Mouse (Mus musculus): ENCODE results near the gene Haao. TPM values are rescaled to one million over a fixed set of nuclear protein-coding genes. Genes with fewer than 3 reads are reported as not detected.

Gene Haao
- polyA plus RNA-seq, 1 experiment from 2014 or later: not detected

- Histone ChIP-seq H3K27ac (ENCODE audit: low read depth, low read length) (no peak overlapping the region), H3K9me3 (ENCODE audit: control insufficient read depth, low read length) (no peaks in the 10 kb centered on the region), H3K4me3 (ENCODE audit: low read depth, low read length) (no peak overlapping the region), H3K36me3 (ENCODE audit: control insufficient read depth, insufficient read depth, low read length) (no peaks in the 10 kb centered on the region), H3K4me2 (no peak overlapping the region), H3K9ac (ENCODE audit: low read length) (no peak overlapping the region), H3K27me3 (ENCODE audit: control insufficient read depth, insufficient read depth, low read length) (no peaks in the 10 kb centered on the region), H3K4me1 (ENCODE audit: control insufficient read depth, insufficient read depth, low read length) (no peaks in the 10 kb centered on the region)
- ATAC-seq (ENCODE audit: low FRiP score): no peak
- 73% methylated on average over 3 of the region's 3 CpGs for WGBS
- no peak for DNase-seq (ENCODE audit: low spot score, missing footprints)
These were observed 11.7 kb downstream of the Haao start for GRCm38 (mm10) chr17:83836048-83836447.

GRCm38 (mm10) chr17:83834120-83834519, 13.6 kb downstream of the Haao start:
- ATAC-seq (ENCODE audit: low FRiP score) (no peak), DNase-seq (ENCODE audit: low spot score, missing footprints) (no peak)
- H3K4me3 ChIP-seq (ENCODE audit: low read depth, low read length): no peak overlapping the region

GRCm38 (mm10) chr17:83830616-83831292, 17.0 kb downstream of the Haao start:
- no peak for ATAC-seq (ENCODE audit: low FRiP score)
- no peak overlapping the region for H3K4me2 ChIP-seq
- no peak for DNase-seq (ENCODE audit: low spot score, missing footprints)
- H3K27me3 ChIP-seq (ENCODE audit: control insufficient read depth, insufficient read depth, low read length): no peaks in the 10 kb centered on the region
- no peaks in the 10 kb centered on the region for H3K36me3 ChIP-seq (ENCODE audit: control insufficient read depth, insufficient read depth, low read length)
- 93% methylated on average over 4 of the region's 4 CpGs for WGBS
- no peak overlapping the region for H3K4me3 ChIP-seq (ENCODE audit: low read depth, low read length)
- no peaks in the 10 kb centered on the region for H3K4me1 ChIP-seq (ENCODE audit: control insufficient read depth, insufficient read depth, low read length)
- no peak overlapping the region for H3K27ac ChIP-seq (ENCODE audit: low read depth, low read length)
- no peak overlapping the region for H3K9ac ChIP-seq (ENCODE audit: low read length)
- H3K9me3 ChIP-seq (ENCODE audit: control insufficient read depth, low read length): no peaks in the 10 kb centered on the region

More at GRCm38 (mm10) chr17:83834120-83834519, 13.6 kb downstream of the Haao start:
- no peaks in the 10 kb centered on the region for H3K4me1 ChIP-seq (ENCODE audit: control insufficient read depth, insufficient read depth, low read length)
- H3K9me3 ChIP-seq (ENCODE audit: control insufficient read depth, low read length): no peaks in the 10 kb centered on the region
- no peak overlapping the region for H3K27ac ChIP-seq (ENCODE audit: low read depth, low read length)
- no peak overlapping the region for H3K4me2 ChIP-seq
- no peaks in the 10 kb centered on the region for H3K27me3 ChIP-seq (ENCODE audit: control insufficient read depth, insufficient read depth, low read length)
- H3K36me3 ChIP-seq (ENCODE audit: control insufficient read depth, insufficient read depth, low read length): no peaks in the 10 kb centered on the region
- WGBS: 74% methylated on average over 4 of the region's 4 CpGs
- H3K9ac ChIP-seq (ENCODE audit: low read length): no peak overlapping the region

- H3K4me3 ChIP-seq (ENCODE audit: low read depth, low read length): no peak overlapping the region
- no peaks in the 10 kb centered on the region for H3K36me3 ChIP-seq (ENCODE audit: control insufficient read depth, insufficient read depth, low read length)
- WGBS: 81% methylated on average over 3 of the region's 3 CpGs
- no peak overlapping the region for H3K27ac ChIP-seq (ENCODE audit: low read depth, low read length)
- H3K27me3 ChIP-seq (ENCODE audit: control insufficient read depth, insufficient read depth, low read length): no peaks in the 10 kb centered on the region
- DNase-seq (ENCODE audit: low spot score, missing footprints): no peak
- no peaks in the 10 kb centered on the region for H3K4me1 ChIP-seq (ENCODE audit: control insufficient read depth, insufficient read depth, low read length)
- H3K9ac ChIP-seq (ENCODE audit: low read length): no peak overlapping the region
- no peak overlapping the region for H3K4me2 ChIP-seq
- no peaks in the 10 kb centered on the region for H3K9me3 ChIP-seq (ENCODE audit: control insufficient read depth, low read length)
- ATAC-seq (ENCODE audit: low FRiP score): no peak
These were observed 18.4 kb downstream of the Haao start for GRCm38 (mm10) chr17:83829356-83829755.

- Histone ChIP-seq H3K4me3 (ENCODE audit: low read depth, low read length) (no peak overlapping the region), H3K4me2 (no peak overlapping the region), H3K27me3 (ENCODE audit: control insufficient read depth, insufficient read depth, low read length) (no peaks in the 10 kb centered on the region), H3K27ac (ENCODE audit: low read depth, low read length) (no peak overlapping the region), H3K9me3 (ENCODE audit: control insufficient read depth, low read length) (no peaks in the 10 kb centered on the region), H3K4me1 (ENCODE audit: control insufficient read depth, insufficient read depth, low read length) (no peaks in the 10 kb centered on the region), H3K36me3 (ENCODE audit: control insufficient read depth, insufficient read depth, low read length) (no peaks in the 10 kb centered on the region), H3K9ac (ENCODE audit: low read length) (no peak overlapping the region)
- DNase-seq (ENCODE audit: low spot score, missing footprints) (no peak), ATAC-seq (ENCODE audit: low FRiP score) (no peak)
- 90% methylated on average over 7 of the region's 7 CpGs for WGBS
These were observed 23.9 kb downstream of the Haao start for GRCm38 (mm10) chr17:83823835-83824234.

- no peak for ATAC-seq (ENCODE audit: low FRiP score)
- Histone ChIP-seq H3K9ac (ENCODE audit: low read length) (no peak overlapping the region), H3K4me2 (no peak overlapping the region), H3K36me3 (ENCODE audit: control insufficient read depth, insufficient read depth, low read length) (no peaks in the 10 kb centered on the region), H3K4me1 (ENCODE audit: control insufficient read depth, insufficient read depth, low read length) (no peaks in the 10 kb centered on the region), H3K4me3 (ENCODE audit: low read depth, low read length) (no peak overlapping the region), H3K27me3 (ENCODE audit: control insufficient read depth, insufficient read depth, low read length) (no peaks in the 10 kb centered on the region), H3K9me3 (ENCODE audit: control insufficient read depth, low read length) (no peaks in the 10 kb centered on the region), H3K27ac (ENCODE audit: low read depth, low read length) (no peak overlapping the region)
- no peak for DNase-seq (ENCODE audit: low spot score, missing footprints)
- 83% methylated on average over 3 of the region's 3 CpGs for WGBS
These were observed 25.9 kb downstream of the Haao start for GRCm38 (mm10) chr17:83821876-83822275.

GRCm38 (mm10) chr17:83820701-83821100, 27.1 kb downstream of the Haao start:
- Histone ChIP-seq H3K36me3 (ENCODE audit: control insufficient read depth, insufficient read depth, low read length) (no peaks in the 10 kb centered on the region), H3K27me3 (ENCODE audit: control insufficient read depth, insufficient read depth, low read length) (no peaks in the 10 kb centered on the region), H3K4me2 (no peak overlapping the region), H3K4me1 (ENCODE audit: control insufficient read depth, insufficient read depth, low read length) (no peaks in the 10 kb centered on the region), H3K27ac (ENCODE audit: low read depth, low read length) (no peak overlapping the region), H3K9ac (ENCODE audit: low read length) (no peak overlapping the region), H3K9me3 (ENCODE audit: control insufficient read depth, low read length) (no peaks in the 10 kb centered on the region), H3K4me3 (ENCODE audit: low read depth, low read length) (no peak overlapping the region)
- no peak for DNase-seq (ENCODE audit: low spot score, missing footprints)
- WGBS: 85% methylated on average over 5 of the region's 5 CpGs
- ATAC-seq (ENCODE audit: low FRiP score): no peak

GRCm38 (mm10) chr17:83819503-83819902, 28.3 kb downstream of the Haao start:
- Histone ChIP-seq H3K4me3 (ENCODE audit: low read depth, low read length) (no peak overlapping the region), H3K4me2 (no peak overlapping the region), H3K9ac (ENCODE audit: low read length) (no peak overlapping the region), H3K27me3 (ENCODE audit: control insufficient read depth, insufficient read depth, low read length) (no peaks in the 10 kb centered on the region), H3K27ac (ENCODE audit: low read depth, low read length) (no peak overlapping the region), H3K4me1 (ENCODE audit: control insufficient read depth, insufficient read depth, low read length) (no peaks in the 10 kb centered on the region), H3K9me3 (ENCODE audit: control insufficient read depth, low read length) (no peaks in the 10 kb centered on the region), H3K36me3 (ENCODE audit: control insufficient read depth, insufficient read depth, low read length) (no peaks in the 10 kb centered on the region)
- ATAC-seq (ENCODE audit: low FRiP score): no peak
- 77% methylated on average over 8 of the region's 8 CpGs for WGBS
- DNase-seq (ENCODE audit: low spot score, missing footprints): no peak

- DNase-seq (ENCODE audit: low spot score, missing footprints) (no peak), ATAC-seq (ENCODE audit: low FRiP score) (no peak)
- no peaks in the 10 kb centered on the region for H3K36me3 ChIP-seq (ENCODE audit: control insufficient read depth, insufficient read depth, low read length)
- no peak overlapping the region for H3K9ac ChIP-seq (ENCODE audit: low read length)
- H3K4me1 ChIP-seq (ENCODE audit: control insufficient read depth, insufficient read depth, low read length): no peaks in the 10 kb centered on the region
- no peak overlapping the region for H3K4me2 ChIP-seq
- no peak overlapping the region for H3K27ac ChIP-seq (ENCODE audit: low read depth, low read length)
- H3K4me3 ChIP-seq (ENCODE audit: low read depth, low read length): no peak overlapping the region
- WGBS: 91% methylated on average over 7 of the region's 7 CpGs
- no peaks in the 10 kb centered on the region for H3K27me3 ChIP-seq (ENCODE audit: control insufficient read depth, insufficient read depth, low read length)
- H3K9me3 ChIP-seq (ENCODE audit: control insufficient read depth, low read length): no peaks in the 10 kb centered on the region
These were observed 30.8 kb downstream of the Haao start for GRCm38 (mm10) chr17:83816996-83817395.
